Mouse (Mus musculus): ENCODE data around the gene Qpctl. TPM values are rescaled to one million over a fixed set of nuclear protein-coding genes. Genes with fewer than 3 reads are reported as not detected.

Qpctl gene
- total and polyA plus RNA-seq, 2 experiments: 4.3 to 11.7 TPM

DNA sequence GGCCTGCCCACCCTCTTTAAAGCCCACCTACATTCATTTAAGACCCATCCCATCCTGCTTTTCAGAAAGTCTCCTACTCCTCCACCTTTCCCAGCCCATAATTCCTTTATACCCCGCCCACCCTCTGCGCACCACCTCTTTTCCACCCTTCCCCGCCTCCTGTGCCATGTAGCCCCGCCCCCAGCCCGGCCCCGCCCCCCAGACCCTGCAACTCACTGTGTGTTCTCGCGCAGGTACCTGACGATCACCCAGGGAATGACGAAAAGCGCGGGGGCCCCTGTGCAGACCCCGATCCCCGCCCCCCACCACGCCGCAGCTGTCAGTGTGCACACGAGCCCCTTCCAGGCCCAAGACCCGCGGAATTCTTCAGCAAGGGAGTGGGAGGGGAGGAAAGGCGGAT lies 11.0 kb upstream of the Qpctl start:
- TF ChIP-seq CTCF (IDR thresholded peaks at IDR 0.05; ENCODE audit: low read depth, low read length) (no peak), POLR2A (IDR thresholded peaks at IDR 0.05; ENCODE audit: extremely low read depth, insufficient read depth, low read length) (no peak)
- 3% methylated on average over 20 of the region's 20 CpGs for WGBS
- Histone ChIP-seq H3K9ac (ENCODE audit: low read depth, low read length) (no peak overlapping the region), H3K36me3 (ENCODE audit: control insufficient read depth, insufficient read depth, low read length) (no peaks in the 10 kb centered on the region), H3K4me3 (ENCODE audit: insufficient read depth, low read depth, low read length) (peak overlapping the region; percentile 38; the same call in 1 of the 2 replicates), H3K79me2 (ENCODE audit: control insufficient read depth, insufficient read depth, low read length) (no peaks in the 10 kb centered on the region), H3K4me1 (ENCODE audit: control insufficient read depth, insufficient read depth, low read length) (peaks cover 2% of the 10 kb centered on the region; the same call in 1 of the 2 replicates), H3K27me3 (ENCODE audit: control insufficient read depth, insufficient read depth, low read length) (peaks cover 10% of the 10 kb centered on the region; the same call in 1 of the 2 replicates), H3K27ac (replicated peaks; ENCODE audit: insufficient read depth, low read depth, low read length) (no peak overlapping the region)
- peak; percentile 7 for DNase-seq (ENCODE audit: extremely low read depth, low read depth, low spot score)

DNA sequence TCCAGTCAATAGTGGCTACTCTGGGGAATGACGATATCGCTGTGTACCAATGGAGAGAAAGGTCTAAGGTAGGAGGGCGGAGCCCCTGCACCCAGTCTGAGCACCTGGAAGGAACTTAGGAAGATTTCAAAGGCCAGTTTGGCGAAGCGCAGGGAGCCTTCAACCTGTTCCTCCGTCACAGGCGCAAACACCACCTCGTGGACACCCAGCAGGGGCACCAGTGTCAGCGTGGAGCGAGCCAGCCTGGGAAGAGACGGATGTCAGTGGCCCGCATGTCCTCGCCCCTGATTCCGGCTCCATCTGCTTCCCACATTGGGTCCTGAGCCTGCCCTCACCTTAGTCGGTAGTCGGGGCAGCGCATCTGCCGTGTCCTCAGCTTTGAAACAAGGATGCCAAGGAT lies 10.3 kb upstream of the Qpctl start:
- Histone ChIP-seq H3K4me1 (ENCODE audit: control insufficient read depth, insufficient read depth, low read length) (peaks cover 2% of the 10 kb centered on the region; the same call in 1 of the 2 replicates), H3K27ac (replicated peaks; ENCODE audit: insufficient read depth, low read depth, low read length) (no peak overlapping the region), H3K4me3 (ENCODE audit: insufficient read depth, low read depth, low read length) (no peak overlapping the region), H3K9ac (ENCODE audit: low read depth, low read length) (no peak overlapping the region), H3K27me3 (ENCODE audit: control insufficient read depth, insufficient read depth, low read length) (peaks cover 6% of the 10 kb centered on the region; the same call in 1 of the 2 replicates), H3K79me2 (ENCODE audit: control insufficient read depth, insufficient read depth, low read length) (no peaks in the 10 kb centered on the region), H3K36me3 (ENCODE audit: control insufficient read depth, insufficient read depth, low read length) (no peaks in the 10 kb centered on the region)
- TF ChIP-seq POLR2A (IDR thresholded peaks at IDR 0.05; ENCODE audit: extremely low read depth, insufficient read depth, low read length) (no peak), CTCF (IDR thresholded peaks at IDR 0.05; ENCODE audit: low read depth, low read length) (no peak)
- DNase-seq (ENCODE audit: extremely low read depth, low read depth, low spot score): no peak
- 22% methylated on average over 18 of the region's 18 CpGs for WGBS

DNA sequence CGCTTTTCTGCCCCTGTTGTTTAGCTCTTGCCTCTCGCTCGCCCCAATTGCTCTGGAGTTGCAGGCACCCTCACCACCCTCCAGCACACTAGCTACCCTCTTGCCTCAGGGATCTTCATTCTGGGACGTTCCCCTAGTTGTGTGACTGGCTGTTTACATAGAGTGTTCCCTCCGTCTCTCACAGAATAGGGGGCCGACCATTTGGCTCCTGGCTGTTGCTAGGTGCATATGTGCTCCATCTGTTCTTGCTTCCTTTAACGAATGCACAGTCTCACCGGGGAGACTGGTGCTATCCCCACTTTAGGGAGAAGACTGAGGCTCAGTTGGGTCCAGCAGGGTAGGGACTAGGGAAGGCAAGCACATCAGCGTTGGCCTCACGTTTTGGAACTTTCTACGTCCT lies 9.5 kb upstream of the Qpctl start:
- Histone ChIP-seq H3K9ac (ENCODE audit: low read depth, low read length) (no peak overlapping the region), H3K79me2 (ENCODE audit: control insufficient read depth, insufficient read depth, low read length) (no peaks in the 10 kb centered on the region), H3K4me3 (ENCODE audit: insufficient read depth, low read depth, low read length) (no peak overlapping the region), H3K4me1 (ENCODE audit: control insufficient read depth, insufficient read depth, low read length) (peaks cover 2% of the 10 kb centered on the region; the same call in 1 of the 2 replicates), H3K36me3 (ENCODE audit: control insufficient read depth, insufficient read depth, low read length) (no peaks in the 10 kb centered on the region), H3K27ac (replicated peaks; ENCODE audit: insufficient read depth, low read depth, low read length) (no peak overlapping the region), H3K27me3 (ENCODE audit: control insufficient read depth, insufficient read depth, low read length) (peaks cover 5% of the 10 kb centered on the region; the same call in 1 of the 2 replicates)
- WGBS: 71% methylated on average over 11 of the region's 11 CpGs
- TF ChIP-seq CTCF (IDR thresholded peaks at IDR 0.05; ENCODE audit: low read depth, low read length) (no peak), POLR2A (IDR thresholded peaks at IDR 0.05; ENCODE audit: extremely low read depth, insufficient read depth, low read length) (no peak)
- no peak for DNase-seq (ENCODE audit: extremely low read depth, low read depth, low spot score)

DNA sequence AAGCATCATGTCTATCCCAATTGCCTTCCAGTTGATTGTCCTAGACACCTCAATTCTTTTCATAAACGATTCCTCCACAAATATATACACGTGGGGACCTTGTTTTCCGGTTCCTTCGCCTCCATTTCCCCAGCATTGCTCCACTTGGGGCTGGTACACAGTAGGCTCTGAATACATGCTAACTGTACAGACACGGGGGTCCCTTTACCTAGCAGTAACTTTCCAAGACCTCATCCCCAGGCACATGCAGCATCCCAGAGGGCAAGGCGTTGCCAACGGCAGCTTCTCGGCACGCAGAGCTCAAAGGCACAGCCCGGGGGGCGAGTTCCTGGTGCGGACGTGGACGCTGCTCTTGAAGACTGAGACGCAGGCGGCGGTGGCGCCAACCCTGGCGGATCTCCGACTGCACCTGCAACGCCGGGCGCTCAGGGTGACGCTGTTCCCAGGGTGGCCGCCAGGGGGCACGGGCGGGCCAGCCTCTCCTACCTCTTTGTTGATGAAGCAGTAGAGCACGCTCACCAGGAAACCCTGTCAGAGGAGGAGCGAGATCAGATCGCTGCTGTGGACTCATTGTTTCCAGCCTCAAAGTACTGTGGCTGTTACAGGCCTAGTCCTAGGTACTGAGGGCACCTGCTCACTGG lies 8.2 kb upstream of the Qpctl start:
- TF ChIP-seq CTCF (IDR thresholded peaks at IDR 0.05; ENCODE audit: low read depth, low read length): peak; percentile 92
- no peak for TF ChIP-seq POLR2A (IDR thresholded peaks at IDR 0.05; ENCODE audit: extremely low read depth, insufficient read depth, low read length)
- H3K79me2 ChIP-seq (ENCODE audit: control insufficient read depth, insufficient read depth, low read length): no peaks in the 10 kb centered on the region
- peak; percentile 46 for DNase-seq (ENCODE audit: extremely low read depth, low read depth, low spot score)
- WGBS: 6% methylated on average over 30 of the region's 30 CpGs
- H3K4me1 ChIP-seq (ENCODE audit: control insufficient read depth, insufficient read depth, low read length): peaks cover 2% of the 10 kb centered on the region; the same call in 1 of the 2 replicates
- H3K27me3 ChIP-seq (ENCODE audit: control insufficient read depth, insufficient read depth, low read length): peaks cover 5% of the 10 kb centered on the region; the same call in 1 of the 2 replicates
- H3K4me3 ChIP-seq (ENCODE audit: insufficient read depth, low read depth, low read length): no peak overlapping the region
- H3K36me3 ChIP-seq (ENCODE audit: control insufficient read depth, insufficient read depth, low read length): 0 out of 2 replicates have a peak, but pooled peaks cover 3% of the 10 kb centered on the region
- H3K27ac ChIP-seq (replicated peaks; ENCODE audit: insufficient read depth, low read depth, low read length): no peak overlapping the region
- no peak overlapping the region for H3K9ac ChIP-seq (ENCODE audit: low read depth, low read length)

DNA sequence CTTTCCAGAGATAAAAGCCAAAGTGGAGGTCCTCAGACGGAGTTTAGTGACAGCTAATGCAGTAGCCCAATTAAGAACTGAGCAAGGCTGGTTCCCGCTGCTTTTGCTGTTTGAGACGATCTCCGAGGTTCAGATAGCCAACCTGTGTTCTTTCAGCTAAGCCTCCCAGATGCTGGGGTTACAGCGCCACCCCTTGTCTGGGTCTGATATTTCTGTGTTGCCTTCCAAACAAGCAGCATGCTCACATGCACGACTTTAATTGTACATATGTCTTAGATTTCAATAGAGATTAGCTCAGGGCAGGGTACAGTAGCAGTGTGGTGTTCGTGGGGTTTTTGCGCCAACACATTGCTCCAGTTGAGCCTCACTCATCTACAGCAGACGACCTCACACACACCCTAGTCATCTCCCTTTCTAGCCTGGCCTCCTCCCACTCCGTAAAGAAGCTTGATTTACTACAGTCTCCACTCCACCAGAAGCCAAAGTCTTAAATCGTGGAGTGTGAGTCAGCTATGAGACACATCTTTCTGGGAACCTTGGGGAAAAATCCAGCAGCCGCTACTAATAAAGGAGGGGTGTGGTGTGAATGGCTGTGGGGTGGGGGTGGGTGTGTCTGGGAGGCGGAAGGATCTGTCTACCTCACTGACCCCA lies 6.9 kb upstream of the Qpctl start:
- no peak overlapping the region for H3K9ac ChIP-seq (ENCODE audit: low read depth, low read length)
- no peak overlapping the region for H3K4me3 ChIP-seq (ENCODE audit: insufficient read depth, low read depth, low read length)
- 77% methylated on average over 13 of the region's 13 CpGs for WGBS
- TF ChIP-seq POLR2A (IDR thresholded peaks at IDR 0.05; ENCODE audit: extremely low read depth, insufficient read depth, low read length) (no peak), CTCF (IDR thresholded peaks at IDR 0.05; ENCODE audit: low read depth, low read length) (peak; percentile 2; the same call in 1 of the 2 replicates)
- H3K27ac ChIP-seq (replicated peaks; ENCODE audit: insufficient read depth, low read depth, low read length): no peak overlapping the region
- H3K4me1 ChIP-seq (ENCODE audit: control insufficient read depth, insufficient read depth, low read length): peaks cover 2% of the 10 kb centered on the region; the same call in 1 of the 2 replicates
- no peak for DNase-seq (ENCODE audit: extremely low read depth, low read depth, low spot score)
- peaks cover 7% of the 10 kb centered on the region; the same call in 1 of the 2 replicates for H3K36me3 ChIP-seq (ENCODE audit: control insufficient read depth, insufficient read depth, low read length)
- H3K27me3 ChIP-seq (ENCODE audit: control insufficient read depth, insufficient read depth, low read length): peaks cover 5% of the 10 kb centered on the region; the same call in 1 of the 2 replicates
- no peaks in the 10 kb centered on the region for H3K79me2 ChIP-seq (ENCODE audit: control insufficient read depth, insufficient read depth, low read length)
